Mouse (Mus musculus) megakaryocyte-erythroid progenitor cell, adult 5-6 weeks (primary cell): Measurements from ENCODE around the gene Hoxd3. TPM values are rescaled to one million over a fixed set of nuclear protein-coding genes. Genes with fewer than 3 reads are reported as not detected.
A peak's percentile ranks its signal among the peaks of the same experiment; 100 is the strongest.

Source experiments
- ATAC-seq: replicated peaks from 2 replicates; pipeline ENCODE4 v1.8.0; 2016; ENCODE audit warnings: mild to moderate bottlenecking, inconsistent platforms; ENCODE audit not compliant: severe bottlenecking, poor library complexity, low FRiP score, low TSS enrichment
- total RNA-seq, 2 experiments: library from RNA; stranded (forward) in 1 of 2; stranded (reverse) in 1 of 2; fragments of 200-1000, 215-1000 nt in 1 of 2; fragments of >200 nt in 1 of 2; fragmentation: Nextera tagmentation in 1 of 2; gene quantifications; 2 replicates each; pipeline ENCODE4 v1.2.3; 2014 to 2017

Gene Hoxd3
- total RNA-seq, 2 experiments from 2014 or later = not detected

- ATAC-seq = no peak
Measured at GRCm38 (mm10) chr2:74703317-74703716, 8.4 kb upstream of the Hoxd3 start.

GRCm38 (mm10) chr2:74703720-74704392, 7.9 kb upstream of the Hoxd3 start:
- ATAC-seq = no peak

GRCm38 (mm10) chr2:74704393-74704998, 7.2 kb upstream of the Hoxd3 start, which contains the start of gene Hoxd8:
Gene Hoxd8 (plus strand): TSS chr2:74704615.
- no peak for ATAC-seq

- ATAC-seq = no peak
Measured at GRCm38 (mm10) chr2:74704999-74705466, 6.7 kb upstream of the Hoxd3 start.

- ATAC-seq = no peak
Measured at GRCm38 (mm10) chr2:74705467-74706089, 6.1 kb upstream of the Hoxd3 start.

- ATAC-seq = no peak
Measured at GRCm38 (mm10) chr2:74706393-74706960, 5.2 kb upstream of the Hoxd3 start.

- no peak for ATAC-seq
Measured at GRCm38 (mm10) chr2:74707599-74707998, 4.1 kb upstream of the Hoxd3 start.

- no peak for ATAC-seq
Measured at GRCm38 (mm10) chr2:74708676-74709075, 3.1 kb upstream of the Hoxd3 start.

- no peak for ATAC-seq
Measured at GRCm38 (mm10) chr2:74709465-74710419, 2.0 kb upstream of the Hoxd3 start.

- ATAC-seq = no peak
Measured at GRCm38 (mm10) chr2:74710929-74711543, 691 bp upstream of the Hoxd3 start.

GRCm38 (mm10) chr2:74713239-74714150, 1.8 kb downstream of the Hoxd3 start:
- ATAC-seq = no peak

GRCm38 (mm10) chr2:74714156-74714789, 2.5 kb downstream of the Hoxd3 start:
- ATAC-seq = no peak

- no peak for ATAC-seq
Measured at GRCm38 (mm10) chr2:74714881-74715280, 3.2 kb downstream of the Hoxd3 start.

- peak; percentile 96 for ATAC-seq
Measured at GRCm38 (mm10) chr2:74715504-74716241, 3.9 kb downstream of the Hoxd3 start.

- no peak for ATAC-seq
Measured at GRCm38 (mm10) chr2:74720384-74720783, 8.7 kb downstream of the Hoxd3 start.

- no peak for ATAC-seq
Measured at GRCm38 (mm10) chr2:74720955-74721491, 9.3 kb downstream of the Hoxd3 start.
